Mouse (Mus musculus): ENCODE results near the gene Gm10644.
A peak's percentile ranks its signal among the peaks of the same experiment; 100 is the strongest.
"Not testable (repeated sequence)": the region's sequence is repeated elsewhere in the genome, so short reads cannot be mapped to it uniquely, and the experiment has no call there.

The Gm10644 gene

DNA sequence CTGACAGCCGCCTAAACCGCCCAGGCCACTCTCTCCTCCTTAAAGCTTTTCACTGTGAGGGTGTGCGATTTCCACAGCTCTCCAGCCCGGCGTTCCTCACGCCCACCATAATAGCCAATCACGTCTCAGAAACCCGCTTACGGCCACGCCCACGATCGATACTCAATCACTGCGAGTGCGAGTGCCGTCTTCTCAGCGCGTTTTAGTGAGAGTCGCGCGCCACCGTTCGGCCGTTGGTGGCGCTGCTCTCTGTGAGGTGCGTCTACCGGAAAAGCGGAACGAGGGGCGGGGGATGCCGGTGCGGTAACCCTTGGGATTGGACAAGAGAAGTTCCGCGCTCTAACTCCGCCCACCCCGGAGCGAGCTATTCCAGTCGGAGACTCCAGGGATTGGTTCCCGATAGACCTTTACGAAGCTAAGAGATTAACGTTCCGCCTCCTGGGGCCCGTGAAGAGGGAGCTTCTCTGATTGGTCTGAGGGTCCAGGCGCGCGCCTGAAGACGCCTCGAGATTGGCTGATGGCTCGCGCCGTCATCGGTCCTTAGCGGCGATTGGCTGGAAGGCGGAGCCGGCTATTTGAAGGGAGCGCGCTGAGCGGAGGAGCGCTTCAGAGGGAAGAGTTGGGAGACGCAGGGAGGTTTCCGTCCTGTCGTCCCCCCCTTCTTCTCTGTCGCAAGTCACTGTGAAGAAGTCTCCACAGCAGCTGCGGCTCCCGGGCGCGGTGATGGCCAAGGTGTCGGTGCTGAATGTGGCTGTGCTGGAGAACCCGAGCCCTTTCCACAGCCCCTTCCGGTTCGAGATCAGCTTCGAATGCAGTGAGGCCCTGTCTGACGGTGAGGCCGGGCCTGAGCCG, at the start of gene Gm10644, which contains the start of gene Asf1b:
Gene Gm10644, minus strand, starts transcription at position 100 of the 852 bp plus-strand sequence.
Gene Asf1b, plus strand, starts transcription at position 402 of the 852 bp plus-strand sequence.
- DNase-seq (ENCODE audit: low spot score in 2 of 2) = peak; percentile 95 to 99

DNA sequence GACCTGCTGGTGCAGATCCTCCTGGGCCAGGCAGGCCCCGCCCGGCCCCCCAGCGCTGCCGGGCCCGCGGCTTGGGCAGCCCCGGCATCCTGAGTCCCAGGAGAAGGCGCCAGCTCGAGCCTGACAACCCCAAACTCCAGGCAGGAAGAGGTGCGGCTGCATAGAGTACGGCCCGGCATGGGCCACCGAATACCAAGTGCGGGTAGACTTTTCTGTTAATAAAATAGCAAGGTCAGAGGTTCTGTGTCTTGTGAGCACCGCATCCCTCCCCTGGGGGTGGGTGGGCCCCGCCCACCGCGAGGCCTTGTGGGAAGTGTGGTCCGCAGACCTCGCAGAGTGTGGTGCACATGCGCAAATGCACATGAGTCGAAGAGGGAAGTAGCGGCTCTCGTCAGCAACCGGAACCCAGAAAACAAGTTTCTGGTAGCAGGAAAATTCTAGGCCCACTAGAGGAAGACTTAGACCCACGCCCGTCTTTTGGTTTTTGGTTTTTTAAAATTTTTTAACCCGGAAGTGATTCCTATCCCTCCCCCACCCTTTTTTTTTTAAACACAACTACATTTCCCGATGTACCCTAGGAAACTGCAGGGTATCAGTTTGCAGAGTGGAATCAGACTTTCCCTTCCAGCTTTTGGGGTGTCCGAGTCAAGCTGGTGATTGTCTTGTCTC, 49.7 kb upstream of the Gm10644 start:
- peak; percentile 91 to 93 for DNase-seq (ENCODE audit: low spot score in 2 of 2)

DNA sequence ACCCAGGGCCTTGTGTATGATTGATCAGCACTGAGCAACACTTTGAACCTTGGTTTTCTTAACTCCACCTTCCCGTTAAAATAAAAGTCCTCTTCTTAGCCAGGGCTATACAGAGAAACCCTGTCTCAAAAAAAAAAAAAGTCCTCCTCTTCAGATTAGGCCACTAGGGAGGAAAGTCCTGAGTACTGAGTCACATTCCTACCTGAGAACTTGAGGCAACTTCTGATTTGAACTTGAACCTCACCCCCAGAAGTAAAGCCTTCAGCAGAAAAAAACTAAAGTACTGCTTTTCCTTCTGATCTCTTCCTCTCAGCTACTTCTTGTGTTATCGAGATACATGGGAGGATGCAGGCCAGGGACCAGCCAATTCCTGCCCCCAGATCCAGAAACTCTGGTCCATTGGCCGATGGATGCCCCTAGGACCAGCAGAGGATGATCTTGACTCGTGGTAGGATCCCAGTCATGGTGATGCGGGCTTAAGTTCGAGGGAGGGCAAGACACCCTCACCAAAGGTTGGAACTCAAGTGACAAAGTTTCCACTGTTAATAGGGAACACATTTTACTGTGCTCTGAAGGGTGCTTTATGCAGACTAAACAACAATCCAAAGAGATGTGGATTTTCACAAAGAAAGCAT, 48.7 kb upstream of the Gm10644 start:
- no peak for DNase-seq (ENCODE audit: low spot score in 2 of 2)

DNA sequence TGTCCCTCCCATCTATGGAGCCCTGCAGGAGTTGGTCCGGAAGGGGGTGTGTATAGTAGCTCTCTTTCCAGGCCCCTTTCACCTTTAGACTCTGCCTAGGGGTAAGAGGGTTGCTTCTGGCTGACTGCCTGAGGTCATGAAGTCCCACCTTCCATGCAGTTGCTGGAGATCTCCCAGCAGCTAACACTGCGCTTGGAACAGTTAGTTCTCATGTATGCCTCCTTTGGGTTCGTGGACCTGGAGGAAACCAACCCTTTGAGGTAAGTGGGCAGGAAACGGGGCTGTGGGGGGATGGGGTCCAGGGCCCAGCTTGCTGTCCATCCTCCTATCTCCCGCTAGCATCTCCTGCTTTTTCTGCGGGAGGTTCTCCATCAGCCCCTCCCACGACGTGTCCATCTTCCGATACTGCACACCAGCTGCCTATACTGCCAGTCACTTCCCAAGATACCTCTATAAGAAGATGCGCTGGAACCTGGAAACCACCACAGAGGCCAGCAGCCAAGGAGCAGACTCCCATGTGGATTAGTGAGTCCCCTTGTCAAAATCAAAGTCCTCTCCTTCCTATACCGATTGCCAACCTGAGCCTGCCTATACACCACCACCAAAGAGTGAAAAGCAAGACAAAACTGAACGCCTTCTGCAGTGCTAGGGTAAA, 48.1 kb upstream of the Gm10644 start:
- DNase-seq (ENCODE audit: low spot score in 2 of 2) = no peak

DNA sequence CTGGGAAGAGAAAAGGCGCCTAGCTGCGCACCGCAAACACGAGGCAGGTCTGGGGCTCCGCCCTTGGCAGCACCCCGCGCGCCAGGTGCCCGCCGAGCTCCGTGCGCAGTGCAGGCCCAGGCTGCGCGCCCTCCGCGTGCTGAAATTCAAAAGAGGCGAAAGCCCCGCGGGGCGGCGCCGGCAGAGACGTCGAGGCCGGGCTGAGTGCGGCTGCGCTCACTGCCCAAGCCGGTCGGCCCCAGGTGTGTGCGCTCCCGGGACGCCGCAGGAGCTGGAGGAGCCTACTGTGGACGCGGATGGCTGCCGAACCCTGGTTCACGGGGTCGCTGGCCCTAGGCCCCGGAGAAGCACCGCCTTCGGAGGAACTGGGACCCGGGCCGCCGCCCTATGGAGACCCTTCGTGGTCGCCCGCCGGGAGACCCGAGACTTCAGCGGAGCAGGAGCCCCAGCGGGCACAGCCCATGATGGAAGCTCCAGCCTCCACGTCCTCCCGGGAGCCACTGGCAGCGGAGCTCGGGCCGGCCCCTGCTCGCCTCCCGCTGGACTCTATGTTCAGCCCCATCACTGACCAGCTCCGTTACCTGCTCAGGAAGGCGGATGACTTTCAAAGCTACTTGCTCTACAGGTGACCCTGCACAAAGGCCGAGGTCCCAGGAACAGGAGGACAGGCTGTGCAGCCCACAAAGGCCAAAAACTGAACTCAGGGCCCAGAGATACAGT, 46.4 kb upstream of the Gm10644 start, which contains the start of gene 1700067K01Rik:
Gene 1700067K01Rik, plus strand, starts transcription at position 222 of the 720 bp plus-strand sequence.
- no peak for DNase-seq (ENCODE audit: low spot score in 2 of 2)

DNA sequence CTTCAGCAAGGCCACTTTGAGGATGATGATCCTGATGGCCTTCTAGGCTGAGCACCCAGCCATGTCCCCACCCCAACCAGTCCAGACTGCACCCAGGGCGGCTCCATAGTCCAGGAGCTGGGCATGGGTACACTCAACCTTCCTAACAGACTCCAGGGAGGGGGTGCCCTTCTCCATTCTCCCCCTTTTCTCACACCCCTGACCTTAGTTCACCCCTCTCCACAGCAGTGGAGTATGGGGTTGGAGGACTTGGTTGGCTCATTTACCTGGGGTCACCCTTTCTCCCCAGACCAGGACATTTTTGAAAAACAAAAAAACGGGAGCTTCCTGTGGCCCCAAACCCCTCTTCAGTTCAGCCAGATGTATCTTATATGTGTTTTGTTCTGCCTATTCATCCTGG, 44.8 kb upstream of the Gm10644 start:
- DNase-seq (ENCODE audit: low spot score in 2 of 2) = no peak

DNA sequence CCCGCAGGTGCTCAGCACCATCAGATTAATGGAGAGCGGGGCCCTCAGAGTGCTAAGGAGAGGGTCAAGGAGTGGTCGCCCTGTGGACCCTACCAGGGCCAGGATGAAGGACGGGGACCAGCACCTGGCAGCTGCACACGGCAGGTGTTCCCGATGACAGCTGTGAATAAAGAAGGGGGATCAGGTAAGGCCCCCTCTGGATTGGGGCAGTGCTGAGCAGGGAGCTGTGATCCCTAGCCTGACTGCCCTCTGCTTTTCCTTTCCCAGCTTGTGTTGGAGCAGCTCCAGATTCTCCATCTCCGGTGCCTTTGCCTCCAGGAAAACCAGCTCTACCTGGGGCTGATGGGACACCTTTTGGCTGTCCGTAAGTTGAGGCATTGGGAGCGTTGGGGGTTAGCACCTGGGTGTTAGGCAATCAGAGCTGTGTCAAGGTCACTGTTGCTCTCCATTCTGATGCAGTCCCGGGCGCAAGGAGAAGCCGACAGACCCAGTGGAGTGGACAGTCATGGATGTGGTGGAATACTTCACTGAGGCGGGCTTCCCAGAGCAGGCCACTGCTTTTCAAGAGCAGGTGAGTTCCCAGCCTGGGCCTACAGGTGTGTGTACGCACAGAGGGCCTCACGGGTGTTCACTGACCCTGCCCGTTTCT, 44.2 kb upstream of the Gm10644 start:
- DNase-seq (ENCODE audit: low spot score in 2 of 2) = no peak

DNA sequence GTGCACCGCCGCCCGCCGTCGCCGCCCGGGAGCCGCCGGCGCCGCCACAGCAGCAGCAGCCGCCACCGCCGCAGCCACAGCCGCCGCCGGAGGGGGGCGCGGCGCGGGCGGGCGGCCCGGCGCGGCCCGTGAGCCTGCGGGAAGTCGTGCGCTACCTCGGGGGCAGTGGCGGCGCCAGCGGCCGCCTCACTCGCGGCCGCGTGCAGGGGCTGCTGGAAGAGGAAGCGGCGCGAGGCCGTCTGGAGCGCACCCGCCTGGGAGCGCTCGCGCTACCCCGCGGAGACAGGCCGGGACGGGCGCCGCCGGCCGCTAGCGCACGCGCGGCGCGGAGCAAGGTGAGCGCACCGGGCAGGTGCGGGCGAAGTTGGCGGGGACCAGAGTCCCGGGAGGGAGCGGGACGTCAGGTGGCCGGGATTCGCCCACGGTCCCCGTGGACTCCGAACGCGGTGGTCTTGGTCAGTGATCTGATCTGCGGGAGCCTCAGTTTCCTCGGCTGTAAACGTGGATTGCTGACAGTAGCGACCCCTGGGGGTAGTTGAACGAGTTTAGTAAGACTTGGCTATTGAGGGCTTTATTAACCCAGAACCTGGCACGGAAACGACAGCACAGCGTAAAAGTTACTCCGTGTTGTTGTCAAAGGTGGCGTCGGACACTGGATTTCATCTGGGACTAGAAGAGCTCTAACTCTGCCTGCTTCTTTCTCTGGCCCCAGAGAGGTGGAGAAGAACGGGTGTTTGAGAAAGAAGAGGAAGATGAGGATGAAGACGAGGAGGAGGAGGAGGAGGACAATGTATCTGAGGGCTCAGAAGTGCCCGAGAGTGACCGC, 43.4 kb upstream of the Gm10644 start:
- DNase-seq (ENCODE audit: low spot score in 2 of 2) = peak in 1 of 2 experiments; percentile 38

DNA sequence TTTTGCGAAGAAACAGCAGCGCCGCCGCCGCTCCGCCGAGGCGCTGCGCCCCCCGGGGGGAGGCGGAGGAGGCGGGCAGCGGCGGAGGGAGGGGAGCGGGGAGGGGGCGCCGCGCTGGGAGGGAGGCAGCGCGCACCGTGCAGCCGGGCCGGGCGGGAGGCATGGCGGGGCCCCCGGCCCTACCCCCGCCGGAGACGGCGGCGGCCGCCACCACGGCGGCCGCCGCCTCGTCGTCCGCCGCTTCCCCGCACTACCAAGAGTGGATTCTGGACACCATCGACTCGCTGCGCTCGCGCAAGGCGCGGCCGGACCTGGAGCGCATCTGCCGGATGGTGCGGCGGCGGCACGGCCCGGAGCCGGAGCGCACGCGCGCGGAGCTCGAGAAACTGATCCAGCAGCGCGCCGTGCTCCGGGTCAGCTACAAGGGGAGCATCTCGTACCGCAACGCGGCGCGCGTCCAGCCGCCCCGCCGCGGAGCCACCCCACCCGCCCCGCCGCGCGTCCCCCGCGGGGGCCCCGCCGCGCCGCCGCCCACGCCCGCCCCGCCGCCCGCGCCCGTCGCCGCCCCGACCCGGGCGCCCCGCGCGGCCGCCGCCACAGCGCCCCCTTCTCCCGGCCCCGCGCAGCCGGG, 42.6 kb upstream of the Gm10644 start, which contains the start of gene Samd1:
Gene Samd1, plus strand, starts transcription at position 162 of the 631 bp plus-strand sequence.
- DNase-seq (ENCODE audit: low spot score in 2 of 2) = peak; percentile 46 to 63

DNA sequence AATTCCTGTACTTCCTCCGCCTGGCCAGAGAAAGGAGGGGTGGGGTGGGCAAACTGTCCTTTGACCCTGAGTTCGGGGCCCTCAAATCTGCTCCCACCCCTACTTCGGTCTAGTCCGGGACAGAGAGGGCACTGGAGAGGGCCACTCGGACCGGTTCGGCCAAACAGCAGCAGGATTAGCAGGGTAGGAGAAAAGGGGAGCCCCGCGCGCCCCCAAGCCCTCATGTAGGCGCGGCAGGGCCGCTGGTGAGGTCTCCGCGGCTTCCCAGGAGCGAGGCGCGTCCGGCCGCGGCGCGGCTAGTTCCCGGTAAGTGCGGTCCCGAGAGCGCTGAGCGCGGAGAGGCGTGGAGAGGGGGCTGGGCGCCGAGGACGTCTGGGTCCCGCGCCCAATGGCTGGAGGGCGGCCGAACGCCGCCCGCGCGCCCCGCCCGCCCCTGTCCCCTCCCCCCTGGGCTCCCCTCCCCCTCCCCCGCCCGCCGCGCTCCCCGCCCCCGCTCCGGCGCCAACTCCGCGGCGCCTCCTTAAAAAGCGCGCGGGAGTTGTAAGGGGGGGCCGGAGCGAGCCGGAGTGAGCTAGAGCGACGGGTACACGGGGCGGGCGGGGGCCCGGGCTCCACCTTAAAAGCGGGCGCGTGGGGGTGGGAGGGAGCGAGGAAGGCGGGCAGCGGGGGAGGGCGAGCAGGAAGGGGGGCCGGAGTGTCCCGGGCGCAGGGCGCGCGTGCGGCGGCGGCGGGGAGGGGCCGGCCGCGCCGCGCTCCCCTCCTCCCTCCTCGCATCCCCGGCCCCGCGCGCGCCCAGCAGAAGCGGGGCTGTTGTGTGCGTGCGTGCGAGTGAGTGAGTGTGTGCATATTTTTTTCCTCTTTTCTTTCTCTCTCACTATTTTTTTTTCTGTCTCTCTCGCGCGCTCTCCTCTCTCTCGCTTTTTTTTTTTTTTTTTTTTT, 41.8 kb upstream of the Gm10644 start:
- DNase-seq (ENCODE audit: low spot score in 2 of 2) = peak; percentile 70

DNA sequence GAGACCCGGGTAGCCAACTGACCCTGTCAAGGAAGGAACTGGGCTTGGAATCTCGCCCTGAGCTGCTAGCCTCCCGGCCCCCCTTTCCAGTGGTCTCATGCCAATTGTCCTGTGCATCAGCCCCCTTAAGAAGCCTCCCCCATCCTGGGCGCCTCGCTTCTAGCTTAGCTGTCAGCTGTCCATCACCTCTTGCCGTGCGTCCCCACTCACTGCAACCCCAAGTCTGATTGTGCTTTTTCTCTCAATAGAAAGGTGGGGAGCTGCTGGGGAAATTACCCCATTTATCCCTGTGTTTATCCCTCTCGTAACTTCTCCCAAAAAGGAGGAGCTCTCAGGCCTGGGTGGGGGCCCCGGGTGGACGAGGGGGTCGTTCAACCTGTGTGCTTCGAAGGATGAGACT, 41.0 kb upstream of the Gm10644 start:
- no peak for DNase-seq (ENCODE audit: low spot score in 2 of 2)

DNA sequence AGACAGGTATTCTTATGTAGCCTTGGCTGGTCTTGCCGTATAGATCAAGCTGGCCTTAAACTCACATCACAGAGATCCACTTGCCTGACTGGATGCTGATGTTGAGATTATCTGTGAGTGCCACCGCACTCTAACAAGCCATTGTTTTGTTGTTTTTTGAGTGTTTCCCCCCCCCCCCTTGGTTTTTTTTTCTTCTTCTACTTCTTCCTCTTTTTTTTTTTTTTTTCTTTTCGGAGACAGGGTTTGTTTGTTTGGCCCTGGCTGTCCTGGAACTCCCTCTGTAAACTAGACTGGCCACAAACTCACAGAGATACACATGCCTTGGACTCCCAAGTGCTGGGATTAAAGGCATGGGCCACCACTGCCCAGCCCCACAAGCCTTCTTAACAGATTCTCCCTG, 39.0 kb upstream of the Gm10644 start:
- DNase-seq (ENCODE audit: low spot score in 2 of 2) = no peak

DNA sequence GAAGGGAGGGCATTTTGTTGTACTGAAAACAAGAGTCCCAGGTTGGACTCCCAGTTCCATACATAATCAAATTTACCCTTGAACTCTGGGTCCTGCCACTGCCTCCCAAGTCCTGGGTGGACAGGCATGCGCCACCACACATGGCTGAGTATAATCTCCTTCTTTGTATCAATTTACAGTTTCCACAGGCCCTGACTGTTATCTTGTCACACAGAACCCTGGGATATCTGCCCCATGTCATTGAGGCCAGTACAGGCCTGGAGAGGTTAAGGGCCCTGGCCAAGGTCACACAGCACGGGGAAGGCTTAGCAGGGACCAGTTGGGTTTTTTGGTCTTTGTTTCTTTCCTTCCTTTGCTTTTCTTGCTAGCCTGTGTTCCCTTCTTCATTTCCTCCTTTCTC, 37.5 kb upstream of the Gm10644 start:
- DNase-seq (ENCODE audit: low spot score in 2 of 2) = no peak

DNA sequence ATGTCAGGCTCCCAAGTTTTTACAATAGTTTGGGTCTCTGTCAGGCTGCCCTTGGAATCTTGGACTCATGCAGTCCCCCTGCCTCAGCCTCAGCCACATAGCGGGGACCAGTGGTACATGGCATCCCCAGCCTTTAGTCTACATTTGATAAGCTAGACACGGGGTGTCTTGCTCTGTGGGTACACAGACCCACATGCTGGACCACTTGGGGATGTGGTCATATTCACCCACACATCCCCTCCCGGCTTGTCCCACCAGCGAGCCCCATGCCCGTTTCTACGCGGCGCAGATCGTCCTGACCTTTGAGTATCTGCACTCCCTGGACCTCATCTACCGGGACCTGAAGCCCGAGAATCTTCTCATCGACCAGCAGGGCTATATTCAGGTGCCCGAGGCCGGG, 35.2 kb upstream of the Gm10644 start:
- no peak for DNase-seq (ENCODE audit: low spot score in 2 of 2)

DNA sequence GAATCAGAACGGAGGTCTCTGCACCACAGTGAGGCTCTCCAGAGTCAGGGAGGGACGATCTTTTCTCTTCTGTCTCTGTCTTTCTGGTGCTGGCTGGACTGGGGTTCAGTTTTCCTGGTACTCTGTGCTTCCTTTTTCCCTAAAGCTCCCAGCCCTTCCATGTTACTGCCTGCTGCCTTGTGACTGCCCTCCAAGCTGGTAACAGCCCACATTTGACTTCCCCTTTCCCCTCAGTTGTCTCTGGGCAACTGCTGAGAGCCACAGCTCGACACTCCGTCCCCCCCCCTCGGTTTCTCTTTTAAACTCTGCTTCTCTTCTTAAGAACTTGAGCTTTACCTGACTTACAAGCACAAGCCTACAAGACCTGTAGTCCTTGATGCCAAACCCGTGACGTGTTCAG, 34.2 kb upstream of the Gm10644 start:
- no peak for DNase-seq (ENCODE audit: low spot score in 2 of 2)

DNA sequence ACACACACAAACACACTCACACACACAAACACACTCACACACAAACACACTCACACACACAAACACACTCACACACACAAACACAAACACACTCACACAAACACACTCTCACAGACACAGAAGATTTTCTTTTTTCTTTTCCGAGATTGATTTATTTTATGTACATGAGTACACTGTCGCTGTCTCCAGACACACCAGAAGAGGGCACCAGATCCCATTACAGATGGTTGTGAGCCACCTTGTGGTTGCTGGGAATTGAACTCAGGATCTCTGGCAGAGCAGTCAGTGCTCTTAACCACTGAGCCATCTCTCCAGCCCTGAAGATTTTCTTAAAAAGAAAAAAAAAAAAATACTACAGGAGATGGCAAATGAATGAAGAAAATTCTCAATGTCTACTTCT, 28.2 kb upstream of the Gm10644 start:
- DNase-seq (ENCODE audit: low spot score in 2 of 2) = not testable (repeated sequence)

DNA sequence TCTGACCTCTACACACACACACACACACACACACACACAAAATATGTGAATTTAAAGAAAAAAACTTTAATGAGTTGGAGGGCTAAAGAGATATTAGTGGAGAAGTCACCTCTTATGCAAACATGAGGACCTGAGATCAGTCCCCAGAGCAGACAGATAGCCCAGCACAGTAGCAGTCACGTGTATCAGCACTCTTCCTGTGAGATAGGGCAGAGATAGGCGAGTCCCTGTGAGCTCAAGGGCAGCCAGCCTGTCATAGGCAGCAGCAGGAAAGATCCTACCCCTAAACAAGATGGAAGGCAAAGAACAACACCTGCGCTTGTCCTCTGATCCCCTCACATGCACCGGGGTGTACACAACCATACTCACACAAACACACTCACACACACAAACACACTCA, 27.4 kb upstream of the Gm10644 start:
- no peak for DNase-seq (ENCODE audit: low spot score in 2 of 2)

DNA sequence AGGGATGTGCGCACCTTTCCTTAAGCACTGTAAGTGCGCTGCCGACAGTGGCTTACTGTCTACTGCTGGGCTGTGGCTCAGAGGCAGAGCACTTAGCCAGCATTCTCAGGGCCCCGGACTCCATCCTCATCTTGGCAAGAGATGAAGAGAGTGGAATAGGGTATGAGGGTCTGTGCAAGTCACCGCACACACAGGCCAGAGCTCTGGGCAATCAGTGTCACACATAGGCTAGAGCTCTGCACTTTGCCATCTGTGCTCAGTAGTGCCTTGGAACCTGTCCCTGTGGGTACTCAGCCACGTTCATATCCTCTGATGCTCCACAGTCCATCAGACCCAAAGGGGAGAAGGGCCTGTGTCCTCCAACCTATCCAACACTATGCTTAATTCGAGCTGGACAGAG, 26.5 kb upstream of the Gm10644 start:
- DNase-seq (ENCODE audit: low spot score in 2 of 2) = no peak

Data from frontal cortex, postnatal 36 days (tissue).